Mouse (Mus musculus): ENCODE results near the gene Fgfr2. TPM values are rescaled to one million over a fixed set of nuclear protein-coding genes. Genes with fewer than 3 reads are reported as not detected.

Gene Fgfr2
- total RNA-seq, 4 experiments from 2014 or later, result 1.1 to 1.9 (median 1.4) TPM

GRCm38 (mm10) chr7:132273741-132274513, 849.2 kb downstream of the Fgfr2 start:
- no peak for DNase-seq (ENCODE audit: low spot score)

GRCm38 (mm10) chr7:132272984-132273383, 850.2 kb downstream of the Fgfr2 start:
- no peak for DNase-seq (ENCODE audit: low spot score)

- DNase-seq (ENCODE audit: low spot score), result no peak
Observed at GRCm38 (mm10) chr7:132270364-132270763, 852.8 kb downstream of the Fgfr2 start.

- DNase-seq (ENCODE audit: low spot score), result no peak
Observed at GRCm38 (mm10) chr7:132269661-132270060, 853.5 kb downstream of the Fgfr2 start.

- no peak for DNase-seq (ENCODE audit: low spot score)
Observed at GRCm38 (mm10) chr7:132267721-132268498, 855.2 kb downstream of the Fgfr2 start.

- no peak for DNase-seq (ENCODE audit: low spot score)
Observed at GRCm38 (mm10) chr7:132264763-132265162, 858.4 kb downstream of the Fgfr2 start.

- no peak for DNase-seq (ENCODE audit: low spot score)
Observed at GRCm38 (mm10) chr7:132263186-132263585, 860.0 kb downstream of the Fgfr2 start.

GRCm38 (mm10) chr7:132262696-132263095, 860.5 kb downstream of the Fgfr2 start:
- DNase-seq (ENCODE audit: low spot score), result no peak

GRCm38 (mm10) chr7:132261885-132262284, 861.3 kb downstream of the Fgfr2 start:
- DNase-seq (ENCODE audit: low spot score), result no peak

GRCm38 (mm10) chr7:132260632-132261031, 862.5 kb downstream of the Fgfr2 start:
- DNase-seq (ENCODE audit: low spot score), result no peak

GRCm38 (mm10) chr7:132258817-132259216, 864.3 kb downstream of the Fgfr2 start:
- DNase-seq (ENCODE audit: low spot score), result no peak

GRCm38 (mm10) chr7:132258216-132258615, 864.9 kb downstream of the Fgfr2 start:
- no peak for DNase-seq (ENCODE audit: low spot score)

- DNase-seq (ENCODE audit: low spot score), result no peak
Observed at GRCm38 (mm10) chr7:132253513-132253912, 869.6 kb downstream of the Fgfr2 start.

- DNase-seq (ENCODE audit: low spot score), result no peak
Observed at GRCm38 (mm10) chr7:132253078-132253477, 870.1 kb downstream of the Fgfr2 start.

GRCm38 (mm10) chr7:132249563-132250119, 873.5 kb downstream of the Fgfr2 start:
- peak; percentile 56 for DNase-seq (ENCODE audit: low spot score)

GRCm38 (mm10) chr7:132247567-132247966, 875.6 kb downstream of the Fgfr2 start:
- DNase-seq (ENCODE audit: low spot score), result no peak

- DNase-seq (ENCODE audit: low spot score), result no peak
Observed at GRCm38 (mm10) chr7:132247091-132247490, 876.1 kb downstream of the Fgfr2 start.

- DNase-seq (ENCODE audit: low spot score), result peak; percentile 73
Observed at GRCm38 (mm10) chr7:132245730-132246129, 877.4 kb downstream of the Fgfr2 start.

- DNase-seq (ENCODE audit: low spot score), result no peak
Observed at GRCm38 (mm10) chr7:132244637-132245036, 878.5 kb downstream of the Fgfr2 start.

- DNase-seq (ENCODE audit: low spot score), result no peak
Observed at GRCm38 (mm10) chr7:132243225-132243624, 879.9 kb downstream of the Fgfr2 start.

GRCm38 (mm10) chr7:132242617-132243141, 880.5 kb downstream of the Fgfr2 start:
- peak; percentile 27 for DNase-seq (ENCODE audit: low spot score)

- DNase-seq (ENCODE audit: low spot score), result no peak
Observed at GRCm38 (mm10) chr7:132238921-132239320, 884.2 kb downstream of the Fgfr2 start.
